Mouse (Mus musculus) forebrain, embryonic 16.5 days (tissue): ENCODE measurements at regions not wholly inside any gene's neighbourhood (a gene's known extent, or its start where the extent isn't known, plus 50 kb on each side); places are given as distances from the start of the nearest gene placed in this dataset.

Source experiments
- ATAC-seq: fragments of 200-750 bp; cut with Nextera tagmentation; 2 replicates; pipeline ENCODE4 v1.8.0; 2017; ENCODE audit warnings: mild to moderate bottlenecking, moderate library complexity
- H3K27ac ChIP-seq: fragments of 300-500 bp; sonication (generic); 2 replicates; pipeline ENCODE4 v1.5.1; 2014; ENCODE audit warnings: low read length, control low read depth
- H3K27me3 ChIP-seq: fragments of 300-500 bp; sonication (generic); replicated peaks from 2 replicates; pipeline ENCODE4 v1.6.1; 2014; ENCODE audit warnings: low read length; ENCODE audit not compliant: control insufficient read depth, insufficient read depth
- H3K36me3 ChIP-seq: fragments of 300-500 bp; sonication (generic); 2 replicates; pipeline ENCODE4 v1.6.1; 2014; ENCODE audit not compliant: control insufficient read depth, insufficient read depth
- H3K4me1 ChIP-seq: fragments of 300-500 bp; sonication (generic); replicated peaks from 2 replicates; pipeline ENCODE4 v1.6.1; 2014; ENCODE audit warnings: low read length; ENCODE audit not compliant: control insufficient read depth, insufficient read depth
- H3K4me2 ChIP-seq: fragments of 300-500 bp; sonication (generic); 2 replicates; pipeline ENCODE4 v1.6.1; 2014; ENCODE audit warnings: mild to moderate bottlenecking, low read length, control low read depth
- H3K4me3 ChIP-seq: fragments of 300-500 bp; sonication (generic); replicated peaks from 2 replicates; pipeline ENCODE4 v1.5.1; 2014; ENCODE audit warnings: mild to moderate bottlenecking, low read length, control low read depth
- H3K9ac ChIP-seq: fragments of 300-500 bp; sonication (generic); replicated peaks from 2 replicates; pipeline ENCODE4 v1.6.1; 2014; ENCODE audit warnings: low read depth, low read length, control low read depth
- H3K9me3 ChIP-seq: fragments of 300-500 bp; sonication (generic); 2 replicates; pipeline ENCODE4 v1.6.1; 2016; ENCODE audit warnings: low read length; ENCODE audit not compliant: control insufficient read depth
- WGBS: fragments of 180-500 bp; shearing (Covaris S2); extraction: QIAGEN DNeasy Blood & Tissue Kit; methylation state at CpG from one replicate; pipeline ENCODE4 v1.1.7; 2014; 5-methylcytosine and 5-hydroxymethylcytosine counted together

GRCm38 (mm10) chr5:39128931-39129330, 252.3 kb upstream of the Clnk start:
- no peak overlapping the region for H3K9ac ChIP-seq
- no peak overlapping the region for H3K4me2 ChIP-seq
- H3K27me3 ChIP-seq = no peaks in the 10 kb centered on the region
- no peaks in the 10 kb centered on the region for H3K36me3 ChIP-seq
- no peak for ATAC-seq
- H3K4me3 ChIP-seq = no peak overlapping the region
- H3K27ac ChIP-seq = no peak overlapping the region
- peaks cover 7% of the 10 kb centered on the region for H3K4me1 ChIP-seq
- H3K9me3 ChIP-seq = no peaks in the 10 kb centered on the region

DNA sequence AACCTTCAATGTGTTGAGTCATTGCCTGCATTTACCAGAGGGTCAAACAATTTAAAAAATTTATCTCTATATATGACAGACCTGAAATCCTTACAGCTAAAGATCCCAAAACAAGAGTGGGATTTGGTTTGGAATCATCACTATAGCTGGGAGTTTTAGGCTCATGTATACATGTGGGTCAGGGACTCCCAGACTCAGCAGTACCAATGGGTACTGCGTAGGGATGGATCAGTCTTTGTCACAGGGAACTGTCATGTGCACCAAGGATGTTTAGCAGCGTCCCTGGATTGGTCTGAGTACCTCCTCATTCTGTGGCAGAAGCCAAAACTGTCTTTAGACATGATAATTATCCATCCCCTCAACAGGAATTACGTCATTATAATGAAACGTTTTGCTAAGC, 250.2 kb upstream of the Clnk start:
- 78% methylated on average over 4 of the region's 4 CpGs for WGBS
- H3K27ac ChIP-seq = no peak overlapping the region
- no peak; the same call in 1 of the 2 replicates for ATAC-seq

DNA sequence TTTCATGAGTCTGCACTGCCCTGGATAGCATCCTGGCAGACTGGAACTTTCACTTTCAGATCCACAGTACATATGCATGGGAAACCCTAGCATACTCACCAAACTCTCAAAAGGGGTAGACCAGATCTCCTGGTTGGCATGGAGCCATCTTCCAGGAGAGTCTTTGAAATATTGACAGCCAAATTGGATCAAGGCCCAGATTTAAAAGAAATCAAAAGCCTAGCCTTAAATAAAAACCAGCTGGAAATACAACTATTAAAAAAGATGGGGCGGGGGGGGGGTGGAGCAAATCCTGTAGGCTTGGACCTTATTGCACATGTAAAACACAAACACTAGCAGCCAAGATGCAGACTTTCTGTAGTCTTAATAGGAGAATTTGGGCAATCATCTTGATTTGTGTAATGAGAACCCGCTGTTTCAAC, 249.7 kb upstream of the Clnk start:
- Histone ChIP-seq H3K4me1 (peaks cover 7% of the 10 kb centered on the region), H3K36me3 (no peaks in the 10 kb centered on the region), H3K9ac (no peak overlapping the region), H3K27me3 (no peaks in the 10 kb centered on the region), H3K27ac (no peak overlapping the region), H3K9me3 (no peaks in the 10 kb centered on the region), H3K4me3 (no peak overlapping the region), H3K4me2 (no peak overlapping the region)
- WGBS = 31% methylated on average over 2 of the region's 2 CpGs
- ATAC-seq = peak; percentile 84

More for the DNA sequence above, 250.2 kb upstream of the Clnk start:
- no peaks in the 10 kb centered on the region for H3K9me3 ChIP-seq
- no peak overlapping the region for H3K9ac ChIP-seq
- H3K4me1 ChIP-seq = peaks cover 7% of the 10 kb centered on the region
- no peaks in the 10 kb centered on the region for H3K27me3 ChIP-seq
- H3K4me3 ChIP-seq = no peak overlapping the region
- H3K36me3 ChIP-seq = no peaks in the 10 kb centered on the region
- no peak overlapping the region for H3K4me2 ChIP-seq

- Histone ChIP-seq H3K4me1 (no peaks in the 10 kb centered on the region), H3K9me3 (no peaks in the 10 kb centered on the region), H3K27me3 (no peaks in the 10 kb centered on the region), H3K27ac (no peak overlapping the region), H3K36me3 (no peaks in the 10 kb centered on the region), H3K9ac (no peak overlapping the region), H3K4me2 (no peak overlapping the region), H3K4me3 (no peak overlapping the region)
- no peak for ATAC-seq
- WGBS = 85% methylated on average over 1 of the region's 1 CpGs
Measured at GRCm38 (mm10) chr5:39110336-39110735, 233.7 kb upstream of the Clnk start.

DNA sequence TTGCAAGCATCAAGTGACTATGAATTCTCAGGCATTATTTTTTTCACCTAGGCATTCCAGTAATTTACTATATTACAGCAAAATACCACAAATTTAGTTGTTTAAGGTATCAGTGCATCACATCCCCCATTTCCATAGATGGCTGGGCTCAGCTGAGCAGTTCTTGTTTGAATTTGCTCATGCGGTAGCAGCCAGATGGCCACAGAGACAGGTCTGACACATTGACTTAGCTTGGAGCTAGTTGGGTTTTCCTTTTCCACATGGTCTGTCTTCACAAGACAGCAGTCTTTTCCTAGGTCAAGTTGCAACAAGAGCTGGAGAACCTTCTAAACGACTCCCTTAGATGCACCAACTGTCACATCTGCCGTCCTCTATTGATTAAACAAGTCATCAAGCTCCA, 232.9 kb upstream of the Clnk start:
- 72% methylated on average over 3 of the region's 3 CpGs for WGBS

DNA sequence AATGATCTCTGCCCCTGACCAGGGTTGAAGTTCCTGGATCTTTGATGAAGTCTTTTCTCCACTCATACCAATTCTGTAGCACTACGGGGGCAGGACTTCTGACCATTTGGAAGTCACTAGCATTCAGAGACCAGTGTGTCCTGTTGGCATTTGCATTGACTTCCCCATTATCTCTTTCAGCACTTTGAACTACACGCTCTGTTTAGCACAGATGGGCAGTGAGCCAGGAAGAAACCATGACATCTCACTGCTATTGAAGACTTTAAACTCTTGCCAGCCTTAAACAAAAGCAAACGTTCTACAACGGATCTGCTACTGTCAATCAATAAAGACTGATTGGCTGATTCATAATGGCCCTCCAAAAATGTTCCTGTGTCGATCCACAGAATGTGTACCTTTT, 222.5 kb upstream of the Clnk start:
- no peaks in the 10 kb centered on the region for H3K27me3 ChIP-seq
- H3K4me2 ChIP-seq = no peak overlapping the region
- no peak overlapping the region for H3K4me3 ChIP-seq
- no peaks in the 10 kb centered on the region for H3K9me3 ChIP-seq
- H3K36me3 ChIP-seq = no peaks in the 10 kb centered on the region
- 23% methylated on average over 5 of the region's 5 CpGs for WGBS
- no peak for ATAC-seq
- H3K9ac ChIP-seq = no peak overlapping the region
- no peak overlapping the region for H3K27ac ChIP-seq
- H3K4me1 ChIP-seq = peaks cover 4% of the 10 kb centered on the region; the same call in 1 of the 2 replicates

More for the DNA sequence above, 232.9 kb upstream of the Clnk start:
- H3K27me3 ChIP-seq = no peaks in the 10 kb centered on the region
- H3K4me3 ChIP-seq = no peak overlapping the region
- H3K27ac ChIP-seq = no peak overlapping the region
- ATAC-seq = no peak
- no peak overlapping the region for H3K9ac ChIP-seq
- H3K4me1 ChIP-seq = no peaks in the 10 kb centered on the region
- no peaks in the 10 kb centered on the region for H3K9me3 ChIP-seq
- no peaks in the 10 kb centered on the region for H3K36me3 ChIP-seq
- H3K4me2 ChIP-seq = no peak overlapping the region

DNA sequence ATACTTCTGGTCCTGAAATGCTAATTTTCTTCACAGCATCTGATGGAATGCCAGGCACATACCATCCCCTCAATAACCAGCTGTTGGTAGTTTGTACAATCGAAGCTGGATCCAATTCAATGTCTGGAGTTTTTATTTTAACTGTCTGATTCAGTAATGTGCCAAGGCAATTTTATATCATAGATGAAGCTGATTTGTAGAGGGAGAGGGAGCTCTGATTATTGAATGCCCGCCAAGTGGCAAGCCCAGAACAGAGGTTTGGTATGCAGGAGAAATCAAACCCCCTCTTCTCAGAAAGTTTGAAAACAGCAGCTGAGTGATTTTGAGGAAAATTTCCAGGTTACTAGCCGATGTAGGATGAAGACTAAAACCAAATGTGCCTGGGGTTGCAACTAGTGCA, 218.3 kb upstream of the Clnk start:
- Histone ChIP-seq H3K36me3 (no peaks in the 10 kb centered on the region), H3K4me2 (no peak overlapping the region), H3K4me1 (peaks cover 4% of the 10 kb centered on the region; the same call in 1 of the 2 replicates), H3K9ac (no peak overlapping the region), H3K9me3 (no peaks in the 10 kb centered on the region), H3K27ac (no peak overlapping the region), H3K4me3 (no peak overlapping the region), H3K27me3 (no peaks in the 10 kb centered on the region)
- 79% methylated on average over 3 of the region's 3 CpGs for WGBS
- no peak for ATAC-seq

GRCm38 (mm10) chr5:39076555-39077178, 200.1 kb upstream of the Clnk start:
- peak; percentile 91 for ATAC-seq
- Histone ChIP-seq H3K27me3 (no peaks in the 10 kb centered on the region), H3K27ac (no peak overlapping the region; the same call in 1 of the 2 replicates), H3K9ac (no peak overlapping the region), H3K4me1 (peaks cover 6% of the 10 kb centered on the region), H3K36me3 (no peaks in the 10 kb centered on the region), H3K4me2 (no peak overlapping the region), H3K4me3 (no peak overlapping the region), H3K9me3 (peaks cover 2% of the 10 kb centered on the region; the same call in 1 of the 2 replicates)
- WGBS = 24% methylated on average over 11 of the region's 11 CpGs

GRCm38 (mm10) chr5:39069683-39070082, 193.1 kb upstream of the Clnk start:
- Histone ChIP-seq H3K4me3 (no peak overlapping the region), H3K4me2 (no peak overlapping the region), H3K27ac (no peak overlapping the region), H3K9me3 (peaks cover 2% of the 10 kb centered on the region; the same call in 1 of the 2 replicates), H3K9ac (no peak overlapping the region), H3K27me3 (no peaks in the 10 kb centered on the region), H3K4me1 (0 out of 2 replicates have a peak, but pooled peaks cover 4% of the 10 kb centered on the region), H3K36me3 (no peaks in the 10 kb centered on the region)
- ATAC-seq = peak; percentile 80
- 36% methylated on average over 3 of the region's 3 CpGs for WGBS

- ATAC-seq = no peak
Measured at GRCm38 (mm10) chr5:39063061-39063460, 186.4 kb upstream of the Clnk start.

More at GRCm38 (mm10) chr5:39063061-39063460, 186.4 kb upstream of the Clnk start:
- no peaks in the 10 kb centered on the region for H3K4me1 ChIP-seq
- 93% methylated on average over 3 of the region's 3 CpGs for WGBS
- no peak overlapping the region for H3K4me3 ChIP-seq
- H3K4me2 ChIP-seq = no peak overlapping the region
- no peaks in the 10 kb centered on the region for H3K27me3 ChIP-seq
- no peak overlapping the region for H3K9ac ChIP-seq
- no peak overlapping the region for H3K27ac ChIP-seq
- no peaks in the 10 kb centered on the region for H3K36me3 ChIP-seq
- no peaks in the 10 kb centered on the region for H3K9me3 ChIP-seq
